Mouse (Mus musculus) adrenal gland, postnatal 14 days (tissue): ENCODE data around the gene Gltp. TPM values are rescaled to one million over a fixed set of nuclear protein-coding genes. Genes with fewer than 3 reads are reported as not detected.

Experiments
- microRNA-seq, 2 experiments: library from miRNA; unstranded; fragments of <30 nt; microRNA quantifications; one replicate each; pipeline ENCODE4 v1.2.0; 2021
- total RNA-seq: library from RNA; stranded (reverse); gene quantifications from 2 replicates; pipeline ENCODE4 v1.2.3, GENCODE M21; 2021

Gene Gltp
- total RNA-seq, 1 experiment from 2014 or later: 41.7 TPM

Small RNAs within 50 kb of the gene (microRNA-seq; reads per million reads assigned to microRNA genes)
- gene Mir7028: 0 reads per million in 2 experiments

Other genes starting within 250 kb of the Gltp start
- gene Mmab, start 246.9 kb downstream of the Gltp start, total RNA-seq: 14.6 and 18.0 TPM in 2 replicates
- 22.0 and 23.2 TPM in 2 replicates for gene Mvk, start 246.7 kb downstream of the Gltp start, total RNA-seq
- gene Fam222a, start 123.0 kb downstream of the Gltp start, total RNA-seq: 55.8 and 77.0 TPM in 2 replicates
- 2.1 and 3.6 TPM in 2 replicates for gene Trpv4, start 32.6 kb downstream of the Gltp start, total RNA-seq
- gene Tchp, start 16.8 kb upstream of the Gltp start, total RNA-seq: 6.9 and 10.0 TPM in 2 replicates
- 89.4 and 95.0 TPM in 2 replicates for gene Ankrd13a, start 83.7 kb upstream of the Gltp start, total RNA-seq
- gene Git2, start 84.5 kb upstream of the Gltp start, total RNA-seq: 42.7 and 49.4 TPM in 2 replicates
- gene 1500011B03Rik, start 132.5 kb upstream of the Gltp start, total RNA-seq: 36.8 and 43.6 TPM in 2 replicates
- gene 4930519G04Rik, start 162.7 kb upstream of the Gltp start, total RNA-seq: not detected in 2 replicates
- not detected in 2 replicates for gene Gm9936, start 167.7 kb upstream of the Gltp start, total RNA-seq
- 6.5 and 7.7 TPM in 2 replicates for gene Oasl2, start 206.0 kb upstream of the Gltp start, total RNA-seq
- gene Oasl1, start 232.3 kb upstream of the Gltp start, total RNA-seq: 0.83 and 1.5 TPM in 2 replicates